Mouse (Mus musculus) heart, embryonic 16.5 days (tissue): ENCODE measurements around the gene 1700001C19Rik. TPM values are rescaled to one million over a fixed set of nuclear protein-coding genes. Genes with fewer than 3 reads are reported as not detected.
A peak's percentile ranks its signal among the peaks of the same experiment; 100 is the strongest.

ENCODE experiments used
- ATAC-seq: fragments of 200-750 bp; cut with Nextera tagmentation; replicated peaks from 2 replicates; pipeline ENCODE4 v1.8.0; 2017; ENCODE audit warnings: moderate number of reproducible peaks; ENCODE audit not compliant: insufficient read depth, low FRiP score; ENCODE audit errors: extremely low read depth
- H3K27ac ChIP-seq: fragments of 300-500 bp; sonication (generic); 2 replicates; pipeline ENCODE4 v1.5.1; 2014; ENCODE audit warnings: mild to moderate bottlenecking, low read length, control low read depth, moderate library complexity
- H3K27me3 ChIP-seq: fragments of 300-500 bp; sonication (generic); 2 replicates; pipeline ENCODE4 v1.6.1; 2014; ENCODE audit warnings: low read length, mixed read lengths; ENCODE audit not compliant: control insufficient read depth, insufficient read depth
- H3K36me3 ChIP-seq: fragments of 300-500 bp; sonication (generic); 2 replicates; pipeline ENCODE4 v1.6.1; 2014; ENCODE audit not compliant: control insufficient read depth, insufficient read depth
- H3K4me1 ChIP-seq: fragments of 300-500 bp; sonication (generic); 2 replicates; pipeline ENCODE4 v1.6.1; 2014; ENCODE audit warnings: low read length, mixed read lengths; ENCODE audit not compliant: control insufficient read depth, insufficient read depth
- H3K4me2 ChIP-seq: fragments of 300-500 bp; sonication (generic); 2 replicates; pipeline ENCODE4 v1.6.1; 2014; ENCODE audit warnings: low read depth, mild to moderate bottlenecking, control low read depth, low read length
- H3K4me3 ChIP-seq: fragments of 300-500 bp; sonication (generic); 2 replicates; pipeline ENCODE4 v1.5.1; 2014; ENCODE audit warnings: mild to moderate bottlenecking, control low read depth, low read length
- H3K9ac ChIP-seq: fragments of 300-500 bp; sonication (generic); 2 replicates; pipeline ENCODE4 v1.6.1; 2014; ENCODE audit warnings: low read length, control low read depth
- H3K9me3 ChIP-seq: fragments of 300-500 bp; sonication (generic); replicated peaks from 2 replicates; pipeline ENCODE4 v1.6.1; 2016; ENCODE audit warnings: low read length; ENCODE audit not compliant: control insufficient read depth
- WGBS: fragments of 180-500 bp; shearing (Covaris S2); extraction: QIAGEN DNeasy Blood & Tissue Kit; methylation state at CpG from one replicate; pipeline ENCODE4 v1.1.7; 2014; 5-methylcytosine and 5-hydroxymethylcytosine counted together
- polyA plus RNA-seq: library from polyadenylated mRNA; unstranded; fragments of >200 nt; fragmentation: Nextera tagmentation; extraction: Ambion mirVana; gene quantifications from 2 replicates; pipeline ENCODE4 v1.2.1, GENCODE M21; 2015

1700001C19Rik gene
- polyA plus RNA-seq, 1 experiment from 2014 or later = 0.64 TPM

GRCm38 (mm10) chr17:47378133-47378532 is 59.0 kb downstream of the 1700001C19Rik start:
- no peak overlapping the region for H3K4me2 ChIP-seq
- no peak overlapping the region for H3K9ac ChIP-seq
- peaks cover 59% of the 10 kb centered on the region for H3K36me3 ChIP-seq
- H3K4me1 ChIP-seq = no peaks in the 10 kb centered on the region
- no peaks in the 10 kb centered on the region for H3K9me3 ChIP-seq
- WGBS = 77% methylated on average over 15 of the region's 15 CpGs
- H3K4me3 ChIP-seq = no peak overlapping the region
- no peak overlapping the region for H3K27ac ChIP-seq
- H3K27me3 ChIP-seq = no peaks in the 10 kb centered on the region
- ATAC-seq = no peak

DNA sequence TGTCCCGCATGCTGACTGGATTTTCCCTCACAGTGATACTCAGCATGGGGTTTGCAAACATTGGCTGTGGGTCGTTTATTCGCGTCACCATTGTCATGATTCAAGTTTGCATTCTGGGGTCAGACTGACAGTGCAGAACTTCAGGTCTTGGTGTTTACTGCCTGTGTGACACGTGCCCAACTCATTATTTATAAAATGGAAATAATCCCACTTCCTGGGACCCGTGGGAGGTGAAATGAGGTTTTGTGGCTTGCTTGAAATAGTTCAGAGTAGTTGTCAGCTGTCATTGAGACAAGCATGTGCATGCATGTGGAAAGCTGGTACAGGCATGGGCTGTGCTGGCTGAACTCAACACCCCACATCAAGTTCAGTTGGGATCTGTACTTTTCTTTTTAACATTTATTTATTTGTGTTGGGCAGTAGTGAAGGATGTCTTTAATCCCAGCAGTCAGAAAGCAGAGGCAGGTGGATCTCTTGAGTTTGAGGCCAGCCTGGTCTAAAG is 60.3 kb downstream of the 1700001C19Rik start:
- no peak for ATAC-seq
- Histone ChIP-seq H3K36me3 (peaks cover 62% of the 10 kb centered on the region), H3K4me1 (no peaks in the 10 kb centered on the region), H3K9me3 (no peaks in the 10 kb centered on the region), H3K27me3 (no peaks in the 10 kb centered on the region), H3K9ac (no peak overlapping the region), H3K4me3 (no peak overlapping the region), H3K27ac (no peak overlapping the region), H3K4me2 (no peak overlapping the region)
- 85% methylated on average over 6 of the region's 6 CpGs for WGBS

DNA sequence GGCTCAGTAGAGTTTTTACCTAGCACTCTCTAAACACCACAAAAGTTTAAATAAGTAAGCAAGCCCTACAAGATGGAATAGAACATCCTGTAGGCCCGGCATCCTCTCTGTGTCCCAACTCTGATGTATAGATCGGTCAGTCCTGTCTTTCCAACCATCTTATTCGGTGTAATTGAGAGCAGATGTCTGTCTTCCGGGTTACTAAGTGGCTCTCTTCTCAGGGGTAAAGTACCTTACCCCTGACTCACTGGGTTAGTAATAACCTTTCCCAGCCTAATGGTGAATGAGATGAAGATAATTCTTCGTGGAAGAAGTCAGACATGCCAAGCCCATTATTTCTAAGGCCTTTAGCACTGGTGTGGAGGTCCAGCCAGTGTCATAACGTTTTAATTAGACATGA is 63.2 kb downstream of the 1700001C19Rik start:
- no peaks in the 10 kb centered on the region for H3K27me3 ChIP-seq
- peaks cover 47% of the 10 kb centered on the region for H3K36me3 ChIP-seq
- WGBS = 81% methylated on average over 6 of the region's 6 CpGs
- no peak for ATAC-seq
- H3K27ac ChIP-seq = no peak overlapping the region
- H3K4me3 ChIP-seq = no peak overlapping the region
- peaks cover 11% of the 10 kb centered on the region for H3K4me1 ChIP-seq
- H3K9me3 ChIP-seq = no peaks in the 10 kb centered on the region
- H3K9ac ChIP-seq = no peak overlapping the region
- H3K4me2 ChIP-seq = no peak overlapping the region

DNA sequence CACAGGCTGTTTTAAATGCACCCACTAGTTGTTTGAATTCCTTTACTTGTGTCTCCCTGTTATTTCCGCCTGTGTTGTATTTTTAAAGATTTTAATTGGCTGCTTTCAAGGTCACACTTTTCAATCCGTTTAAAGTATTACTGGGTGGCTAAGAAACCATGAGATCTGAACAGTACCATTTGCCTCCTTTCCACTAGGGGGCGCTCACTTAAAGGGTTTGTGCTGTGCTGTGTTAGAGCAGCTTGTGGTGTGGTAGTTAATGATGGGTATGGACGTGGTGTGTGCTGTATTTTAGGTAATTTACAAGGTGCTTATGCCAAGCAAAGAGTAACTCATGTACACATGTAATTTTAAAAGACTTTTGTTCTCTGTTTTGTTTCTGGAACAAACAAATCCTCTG is 65.7 kb downstream of the 1700001C19Rik start:
- ATAC-seq = 0 out of 2 replicates have a peak, but pooled peaks have one; percentile 59

GRCm38 (mm10) chr17:47369087-47369443 is 68.1 kb downstream of the 1700001C19Rik start:
- WGBS = 3% methylated on average over 20 of the region's 20 CpGs
- Histone ChIP-seq H3K27ac (no peak overlapping the region), H3K27me3 (no peaks in the 10 kb centered on the region; the same call in 1 of the 2 replicates), H3K9me3 (no peaks in the 10 kb centered on the region), H3K4me3 (peak overlapping the region; percentile 68), H3K36me3 (peaks cover 12% of the 10 kb centered on the region; the same call in 1 of the 2 replicates), H3K9ac (peak overlapping the region; percentile 80), H3K4me1 (peaks cover 11% of the 10 kb centered on the region), H3K4me2 (peak overlapping the region; percentile 93)
- peak; percentile 26; the same call in 1 of the 2 replicates for ATAC-seq

More for the DNA sequence above, 65.7 kb downstream of the 1700001C19Rik start:
- Histone ChIP-seq H3K4me1 (peaks cover 11% of the 10 kb centered on the region), H3K4me2 (no peak overlapping the region), H3K36me3 (peaks cover 35% of the 10 kb centered on the region), H3K4me3 (no peak overlapping the region), H3K27me3 (no peaks in the 10 kb centered on the region; the same call in 1 of the 2 replicates), H3K9me3 (no peaks in the 10 kb centered on the region), H3K9ac (no peak overlapping the region), H3K27ac (no peak overlapping the region)
- 8% methylated on average over 4 of the region's 4 CpGs for WGBS

- 3% methylated on average over 35 of the region's 35 CpGs for WGBS
- Histone ChIP-seq H3K36me3 (peaks cover 9% of the 10 kb centered on the region; the same call in 1 of the 2 replicates), H3K4me2 (peak within 1 kb of the TSS; percentile 93), H3K4me3 (peak within 1 kb of the TSS; percentile 68), H3K9me3 (no peaks in the 10 kb centered on the region), H3K9ac (peak within 1 kb of the TSS; percentile 80), H3K27me3 (no peaks in the 10 kb centered on the region; the same call in 1 of the 2 replicates), H3K4me1 (peaks cover 11% of the 10 kb centered on the region), H3K27ac (no peak within 1 kb of the TSS)
- peak; percentile 81 for ATAC-seq
Observed at GRCm38 (mm10) chr17:47368401-47369086, 68.6 kb downstream of the 1700001C19Rik start, which contains the start of gene Mrps10. Gene Mrps10 (plus strand): TSS chr17:47368887.

Other genes starting within 250 kb of the 1700001C19Rik start
- 65.7 and 67.4 TPM in 2 replicates for gene Mrps10, start 68.5 kb downstream of the 1700001C19Rik start, polyA plus RNA-seq
- 0.95 and 1.2 TPM in 2 replicates for gene Guca1b, start 52.0 kb downstream of the 1700001C19Rik start, polyA plus RNA-seq
- gene Guca1a, start 36.8 kb downstream of the 1700001C19Rik start, polyA plus RNA-seq = 1.2 and 2.1 TPM in 2 replicates
- gene AI661453, start 761 bp downstream of the 1700001C19Rik start, polyA plus RNA-seq = 0.77 and 0.92 TPM in 2 replicates
- gene Taf8, start 64.9 kb upstream of the 1700001C19Rik start, polyA plus RNA-seq = 20.3 and 20.8 TPM in 2 replicates
- gene Ccnd3, start 67.7 kb upstream of the 1700001C19Rik start, polyA plus RNA-seq = 412 and 420 TPM in 2 replicates
- gene Bysl, start 174.1 kb upstream of the 1700001C19Rik start, polyA plus RNA-seq = 22.9 and 23.3 TPM in 2 replicates
- gene Med20, start 174.2 kb upstream of the 1700001C19Rik start, polyA plus RNA-seq = 30.5 and 34.9 TPM in 2 replicates
- 0.82 and 1.0 TPM in 2 replicates for gene Gm20517, start 174.2 kb upstream of the 1700001C19Rik start, polyA plus RNA-seq
- 2.1 and 3.1 TPM in 2 replicates for gene Usp49, start 193.3 kb upstream of the 1700001C19Rik start, polyA plus RNA-seq